Mouse (Mus musculus): ENCODE measurements around the gene Tsacc.
A peak's percentile ranks its signal among the peaks of the same experiment; 100 is the strongest.

Gene Tsacc

DNA sequence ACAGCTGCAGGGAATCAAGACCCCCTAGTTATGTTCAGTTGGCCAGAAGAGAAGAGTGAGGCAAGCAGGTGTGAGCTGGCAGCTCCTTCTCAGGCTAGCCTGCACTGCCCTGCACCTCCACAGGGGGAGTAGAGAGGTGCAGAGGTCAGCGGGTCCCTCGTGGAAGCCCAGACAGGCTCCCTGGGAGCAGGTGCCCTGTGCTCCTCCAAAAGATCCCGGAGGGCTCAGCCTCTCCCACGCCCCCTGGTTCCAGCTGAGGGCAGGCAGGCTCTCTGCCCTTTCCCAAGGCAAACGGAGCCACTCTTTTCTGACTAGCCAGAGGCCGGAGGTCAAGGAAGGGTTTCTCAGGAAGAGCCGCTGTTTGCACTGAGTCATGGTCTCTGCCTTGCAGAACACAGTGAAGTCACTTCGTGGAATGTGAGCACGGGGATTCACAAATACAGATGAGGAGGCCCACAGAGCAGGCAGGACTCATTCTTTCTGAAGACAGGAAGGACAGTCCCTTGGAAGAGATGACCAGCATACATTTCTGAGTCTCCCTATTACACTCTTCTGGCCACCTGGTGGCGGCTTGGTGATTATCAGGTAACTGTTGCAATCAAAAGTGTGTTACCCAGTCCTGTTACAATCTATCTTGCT is 59.1 kb downstream of the Tsacc start:
- peak; percentile 71 to 73 for DNase-seq

GRCm38 (mm10) chr3:88237161-88237555 is 59.6 kb downstream of the Tsacc start:
- DNase-seq = peak; percentile 5 to 11

GRCm38 (mm10) chr3:88235616-88236015 is 61.2 kb downstream of the Tsacc start:
- peak; percentile 6 for DNase-seq

- DNase-seq = peak; percentile 64 to 67
Measured at GRCm38 (mm10) chr3:88235216-88235615, 61.6 kb downstream of the Tsacc start.

DNA sequence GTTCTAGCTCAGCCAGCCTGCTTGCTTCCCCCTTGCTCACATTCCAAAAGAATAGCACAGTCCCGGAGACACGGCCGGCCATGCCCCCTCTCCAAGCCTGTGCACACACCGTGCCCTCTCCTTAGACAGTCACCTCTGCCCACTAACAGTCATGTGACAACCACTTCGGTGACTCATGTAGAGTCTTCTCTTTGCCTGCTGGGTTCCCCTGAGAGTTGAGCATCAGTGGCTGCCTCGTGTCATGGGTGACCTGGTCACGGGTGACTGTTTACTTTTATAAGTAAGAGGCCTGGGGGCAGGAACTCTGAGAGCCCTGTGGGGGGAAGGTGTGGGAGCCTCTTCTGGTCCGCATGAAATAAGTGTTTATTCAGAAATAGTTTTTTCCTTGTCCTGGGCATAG is 62.8 kb downstream of the Tsacc start:
- DNase-seq = peak in 1 of 2 experiments; percentile 8

GRCm38 (mm10) chr3:88232851-88233649 is 63.7 kb downstream of the Tsacc start:
- peak in 1 of 2 experiments; percentile 38 for DNase-seq

All from cerebellum, adult 18-20 months (tissue).